Comparison of ENCODE assay signal across 9 mouse cellular contexts in genomic region chr12:103995292-103996072, GRCm38 (mm10). TPM values are rescaled to one million over a fixed set of nuclear protein-coding genes. Genes with fewer than 3 reads are reported as not detected.
DNase-seq lines count a peak whose midpoint lies in the region; ATAC-seq and TF ChIP-seq lines count a peak whose summit lies in the region.
"Had no signal": no experiment of that assay in that cellular context is flagged by ENCODE, and none has a peak within 500 bp of the region (broad histone marks: within the 10 kb centered on the region; RNA-seq: fewer than 3 reads in every experiment).

No protein-coding gene starts in this region.

- H3K27ac ChIP-seq in ES-Bruce4 (ENCODE audit: insufficient read depth, low read length) = no peak overlapping the region

- H3K9ac ChIP-seq in ES-Bruce4 (ENCODE audit: low read depth, poor library complexity, severe bottlenecking) = no peak overlapping the region

- peak; percentile 78 for ATAC-seq in activated CD4-positive, CD25-positive, alpha-beta regulatory T cell, adult 4 months
- ATAC-seq in erythroid progenitor cell, adult 5-6 weeks (replicated peaks; ENCODE audit: low FRiP score, poor library complexity, severe bottlenecking) = no peak

- no peaks in the 10 kb centered on the region for H3K27me3 ChIP-seq in ES-Bruce4 (ENCODE audit: control insufficient read depth, insufficient read depth, low read length, poor library complexity, severe bottlenecking)

- intact Hi-C loops in heart, postnatal 36 days (cut with DNase I) = loop anchor here (1.0 to 10.0 kb wide), 4 partner anchors 35 to 423 kb away; no protein-coding TSS in a partner anchor

- no peak for TF ChIP-seq POLR2A in ES-Bruce4 (IDR thresholded peaks at IDR 0.05; ENCODE audit: insufficient read depth, low read length)

- TF ChIP-seq EP300 in ES-Bruce4 (IDR thresholded peaks at IDR 0.05; ENCODE audit: insufficient read depth, low read depth, low read length) = no peak

- no peak overlapping the region for H3K4me3 ChIP-seq in ES-Bruce4 (ENCODE audit: low read depth, low read length)

- H3K9me3 ChIP-seq in ES-Bruce4 (replicated peaks; ENCODE audit: control insufficient read depth, insufficient read depth, low read length, poor library complexity, severe bottlenecking) = peaks cover 2% of the 10 kb centered on the region

- no peaks in the 10 kb centered on the region for H3K4me1 ChIP-seq in ES-Bruce4 (ENCODE audit: control insufficient read depth, insufficient read depth, low read length)

- peak; percentile 59 to 80 for DNase-seq in cerebellum, postnatal 4 days (ENCODE audit: low spot score in 2 of 2)
- peak; percentile 57 to 79 for DNase-seq in heart, postnatal 36 days
- peak; percentile 54 to 92 for DNase-seq in layer of hippocampus, adult 18-20 months (ENCODE audit: low spot score in 2 of 2)
- DNase-seq in lung, postnatal 14 days = peak; percentile 73
- DNase-seq in retina, postnatal 1 day = peak; percentile 73

- TF ChIP-seq CTCF in ES-Bruce4 (IDR thresholded peaks at IDR 0.05; ENCODE audit: low read depth, low read length) = peak; percentile 75

- H3K36me3 ChIP-seq in ES-Bruce4 (ENCODE audit: control insufficient read depth, insufficient read depth, low read length, poor library complexity, severe bottlenecking) = no peaks in the 10 kb centered on the region

RNA-seq across cellular contexts. Expression of gene Serpina11, which starts 5.7 kb away (rescaled TPM):
- not detected in 2 replicates for polyA plus RNA-seq in ES-Bruce4 (2011; ENCODE audit: insufficient read depth, insufficient read length, low read depth, missing spikeins)
- not detected for polyA plus RNA-seq in activated CD4-positive, CD25-positive, alpha-beta regulatory T cell, adult 4 months (2017; shearing (Covaris generic))
- not detected for total RNA-seq in heart, postnatal 36 days (2021)
- total RNA-seq in layer of hippocampus, adult 18-20 months (2021) = not detected
- not detected in 2 replicates for total RNA-seq in erythroid progenitor cell, adult 5-6 weeks (2015; ENCODE audit: low replicate concordance)
- not detected in 2 replicates for total RNA-seq in erythroid progenitor cell, adult 5-6 weeks (2017; ENCODE audit: low replicate concordance)

RNA-seq across cellular contexts. Expression of gene Serpina9, which starts 18.1 kb away (rescaled TPM):
- polyA plus RNA-seq in ES-Bruce4 (2011; ENCODE audit: insufficient read depth, insufficient read length, low read depth, missing spikeins) = not detected in 2 replicates
- polyA plus RNA-seq in activated CD4-positive, CD25-positive, alpha-beta regulatory T cell, adult 4 months (2017; shearing (Covaris generic)) = 1 to 10 TPM; 1.1 to 1.3 TPM
- not detected for total RNA-seq in heart, postnatal 36 days (2021)
- under 1 TPM in 1 of 2 experiments, not detected in 1; 0.32 TPM for total RNA-seq in layer of hippocampus, adult 18-20 months (2021)
- not detected in 2 replicates for total RNA-seq in erythroid progenitor cell, adult 5-6 weeks (2015; ENCODE audit: low replicate concordance)
- total RNA-seq in erythroid progenitor cell, adult 5-6 weeks (2017; ENCODE audit: low replicate concordance) = not detected in 2 replicates
- polyA plus RNA-seq: liver, embryonic 16.5 days had no signal

RNA-seq across cellular contexts. Expression of gene Serpina1e, which starts 36.7 kb away (rescaled TPM):
- polyA plus RNA-seq in ES-Bruce4 (2011; ENCODE audit: insufficient read depth, insufficient read length, low read depth, missing spikeins) = not detected in 2 replicates
- polyA plus RNA-seq in activated CD4-positive, CD25-positive, alpha-beta regulatory T cell, adult 4 months (2017; shearing (Covaris generic)) = not detected
- under 1 TPM in 1 of 2 experiments, not detected in 1; 0.28 TPM for total RNA-seq in heart, postnatal 36 days (2021)
- not detected for total RNA-seq in layer of hippocampus, adult 18-20 months (2021)
- not detected in 2 replicates for total RNA-seq in erythroid progenitor cell, adult 5-6 weeks (2015; ENCODE audit: low replicate concordance)
- total RNA-seq in erythroid progenitor cell, adult 5-6 weeks (2017; ENCODE audit: low replicate concordance) = not detected in 2 replicates

RNA-seq across cellular contexts. Expression of gene Serpina12, which starts 48.8 kb away (rescaled TPM):
- not detected in 2 replicates for polyA plus RNA-seq in ES-Bruce4 (2011; ENCODE audit: insufficient read depth, insufficient read length, low read depth, missing spikeins)
- not detected for polyA plus RNA-seq in activated CD4-positive, CD25-positive, alpha-beta regulatory T cell, adult 4 months (2017; shearing (Covaris generic))
- not detected for total RNA-seq in heart, postnatal 36 days (2021)
- total RNA-seq in layer of hippocampus, adult 18-20 months (2021) = not detected
- not detected in 2 replicates for total RNA-seq in erythroid progenitor cell, adult 5-6 weeks (2015; ENCODE audit: low replicate concordance)
- total RNA-seq in erythroid progenitor cell, adult 5-6 weeks (2017; ENCODE audit: low replicate concordance) = not detected in 2 replicates
